Mouse (Mus musculus) fibroblast of lung, adult 2 months (primary cell): ENCODE measurements at regions not wholly inside any gene's neighbourhood (a gene's known extent, or its start where the extent isn't known, plus 50 kb on each side); places are given as distances from the start of the nearest gene placed in this dataset.

Experiments used
- DNase-seq: peaks from one replicate; pipeline ENCODE4 v3.0.0-alpha.2; 2011; ENCODE audit warnings: low read depth

- no peak for DNase-seq
Observed at GRCm38 (mm10) chr1:138771307-138772011, 76.9 kb downstream of the Lhx9 start.

GRCm38 (mm10) chr1:138762876-138763275, 85.5 kb downstream of the Lhx9 start:
- no peak for DNase-seq

- no peak for DNase-seq
Observed at GRCm38 (mm10) chr1:138757777-138758176, 90.6 kb downstream of the Lhx9 start.

- no peak for DNase-seq
Observed at GRCm38 (mm10) chr1:138733308-138733707, 113.4 kb upstream of the Nek7 start.

DNA sequence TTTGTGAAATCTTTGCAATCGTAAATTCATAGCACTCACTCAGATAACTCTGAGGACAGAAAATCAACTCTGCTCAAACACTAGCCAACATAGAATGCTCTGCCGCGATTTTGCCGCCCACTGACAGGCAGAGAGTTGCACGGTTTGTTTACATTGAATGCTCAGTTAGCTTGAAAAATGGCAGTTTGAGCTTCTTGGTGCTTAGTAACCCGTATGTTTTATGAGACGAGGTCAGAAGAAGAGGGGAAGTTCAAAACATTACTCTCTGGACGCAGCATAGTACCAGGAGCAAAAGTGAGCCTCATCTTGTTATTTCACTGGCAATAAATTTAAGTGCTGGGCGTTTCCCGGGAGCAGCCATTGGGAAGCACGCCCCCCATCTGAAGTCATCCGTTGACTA, 111.1 kb upstream of the Nek7 start:
- no peak for DNase-seq

DNA sequence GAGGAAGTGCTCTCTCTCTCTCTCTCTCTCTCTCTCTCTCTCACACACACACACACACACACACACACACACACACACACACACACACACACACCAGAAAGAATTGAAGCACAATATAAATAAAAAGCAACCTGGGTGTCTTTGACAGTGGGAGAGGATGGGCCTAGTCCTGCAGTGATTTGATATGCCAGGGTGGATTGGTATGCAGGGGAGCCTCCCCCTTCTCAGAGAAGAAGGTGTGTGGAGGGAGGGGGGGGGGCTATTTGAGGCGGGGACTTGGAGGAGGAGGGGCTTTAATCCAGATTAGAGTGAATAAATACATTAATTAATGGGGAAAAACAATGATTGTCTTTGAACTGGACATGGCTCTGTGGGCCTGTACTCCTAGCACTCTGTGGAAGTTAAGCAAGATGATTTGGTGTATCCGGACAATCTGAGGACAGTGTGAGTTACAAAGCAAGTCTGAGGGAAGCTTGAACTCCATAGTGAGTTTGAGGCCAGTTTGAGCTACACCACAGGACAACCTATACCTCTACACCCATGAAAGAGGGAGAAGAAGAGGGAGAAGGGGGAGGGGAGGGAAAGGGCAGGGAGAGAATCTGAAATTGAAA, 109.3 kb upstream of the Nek7 start:
- no peak for DNase-seq

DNA sequence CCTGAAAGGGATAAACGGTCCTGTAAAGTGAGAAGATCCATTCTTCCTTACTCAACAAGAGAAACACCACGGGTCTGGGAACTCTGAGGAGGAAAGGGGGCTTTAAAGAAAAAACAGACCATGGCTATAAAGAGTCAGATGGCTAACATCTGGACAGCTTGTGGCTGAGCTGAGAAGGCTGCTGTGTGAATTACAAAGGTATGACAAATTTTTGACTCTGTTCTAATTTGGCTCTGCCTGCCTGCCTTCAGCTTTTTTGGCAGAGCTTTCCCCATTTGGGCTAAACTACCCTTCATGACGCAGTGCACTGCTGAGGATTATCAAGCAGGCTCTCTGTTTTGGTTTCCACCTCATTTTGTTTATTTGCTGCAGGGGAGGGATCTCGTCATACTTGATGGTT, 100.8 kb upstream of the Nek7 start:
- DNase-seq, result peak; percentile 32

DNA sequence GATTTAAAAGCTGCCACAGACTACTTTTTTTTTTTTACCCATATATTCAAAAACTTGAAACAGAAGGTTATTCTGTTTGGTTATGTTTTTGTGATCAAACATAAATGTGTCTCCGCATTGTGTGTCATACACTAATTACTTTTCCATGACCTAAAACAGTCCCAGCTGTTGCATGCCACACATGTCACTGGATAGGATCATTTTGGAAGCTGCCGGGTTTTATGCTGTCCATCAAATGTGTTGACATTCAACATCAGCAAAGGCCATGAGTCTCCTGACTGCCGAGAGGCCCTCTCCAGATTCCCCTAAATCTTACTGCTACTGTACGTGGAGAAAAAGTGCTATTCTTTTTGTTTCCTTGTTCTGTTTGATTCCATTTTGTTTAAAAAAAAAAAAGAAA, 99.4 kb upstream of the Nek7 start:
- no peak for DNase-seq

DNA sequence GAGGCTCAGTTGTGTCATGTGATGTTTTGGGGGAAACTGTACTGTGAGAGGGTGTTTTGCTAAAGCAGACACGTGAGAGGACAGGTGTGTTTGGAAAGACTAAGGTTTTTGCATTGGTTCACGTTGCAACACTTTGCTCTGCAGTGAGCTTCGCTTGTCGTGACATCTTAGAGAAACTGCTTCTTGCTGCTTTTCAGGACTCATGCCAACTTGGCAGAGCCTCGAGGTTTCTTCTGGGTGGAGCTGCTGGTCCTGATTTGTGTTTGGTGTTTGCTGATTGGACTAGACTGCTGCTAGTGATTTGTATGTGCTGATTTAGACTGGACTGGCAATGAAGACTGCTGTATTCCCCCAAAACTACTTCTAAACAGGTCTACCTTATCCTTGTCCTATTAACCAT, 97.0 kb upstream of the Nek7 start:
- no peak for DNase-seq

DNA sequence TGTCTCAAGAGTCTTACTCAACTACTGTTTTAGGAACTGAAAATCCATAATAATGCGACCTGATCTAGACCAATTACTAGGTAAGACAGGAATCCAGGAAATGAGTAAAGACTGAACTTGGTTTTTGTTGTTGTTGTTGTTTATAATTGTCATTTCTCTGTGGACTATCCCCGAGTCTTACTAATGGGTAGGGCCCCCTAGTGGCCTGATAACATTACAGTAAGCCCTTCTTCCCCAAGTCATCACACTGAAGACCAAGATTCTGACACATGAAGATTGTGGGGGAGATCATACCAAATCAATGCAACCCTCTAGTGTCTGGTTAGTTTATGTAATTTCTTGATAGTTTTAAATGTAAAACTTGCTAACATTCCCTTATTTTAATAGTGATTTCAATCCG, 95.2 kb upstream of the Nek7 start:
- no peak for DNase-seq

- DNase-seq, result no peak
Observed at GRCm38 (mm10) chr1:138709229-138709608, 89.3 kb upstream of the Nek7 start.

DNA sequence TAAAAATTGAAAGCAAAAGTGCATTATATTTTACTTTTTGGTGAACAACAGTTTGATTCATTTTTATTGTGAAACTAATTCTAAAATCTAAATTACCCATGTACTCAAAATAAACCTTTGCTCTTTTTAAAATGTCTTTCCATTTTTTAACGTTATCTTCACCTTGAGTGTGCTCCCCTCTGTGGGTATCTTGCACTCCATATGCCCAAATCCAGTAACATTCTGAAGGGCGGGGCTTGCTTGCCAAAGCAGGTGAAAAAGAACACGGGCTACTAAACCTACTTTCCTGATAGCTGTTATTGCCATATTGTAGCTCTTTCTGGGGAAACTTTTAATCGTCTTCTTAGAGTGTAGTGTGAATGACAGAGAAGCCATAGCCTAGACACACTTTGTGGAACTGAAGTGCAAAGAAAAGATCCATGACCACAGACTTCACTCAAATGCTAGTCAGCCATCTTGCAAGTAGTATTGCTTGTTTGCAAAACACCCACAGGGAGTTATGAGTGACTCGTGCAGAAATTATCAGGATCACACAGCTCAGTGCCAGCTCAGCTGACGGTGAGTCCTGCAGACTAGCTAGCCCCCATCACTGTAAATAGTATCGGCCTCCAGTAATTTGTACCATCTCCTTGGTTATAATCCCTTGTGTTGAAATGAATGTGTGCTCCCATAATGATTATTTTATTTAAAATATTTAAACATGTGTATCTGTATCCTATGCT, 88.7 kb upstream of the Nek7 start:
- peak; percentile 30 for DNase-seq

DNA sequence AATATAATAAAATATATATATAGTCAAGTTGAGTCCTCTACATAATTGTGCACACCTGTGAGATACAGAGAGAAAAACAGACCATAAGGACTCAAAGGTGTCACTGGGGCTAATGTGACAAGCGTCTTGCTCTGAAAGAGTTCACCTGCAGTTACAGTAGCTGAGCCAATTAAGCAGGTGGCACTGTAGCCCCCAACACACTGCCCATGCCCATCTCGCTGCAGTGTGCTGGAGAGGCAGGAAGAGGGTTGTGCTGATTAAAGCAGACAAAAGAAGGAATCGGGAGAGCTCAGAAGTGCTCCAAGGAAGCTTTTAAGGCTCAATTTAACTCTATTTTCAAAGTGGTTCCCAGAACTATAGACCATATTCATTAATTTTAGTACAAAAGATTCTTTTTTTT, 88.0 kb upstream of the Nek7 start:
- no peak for DNase-seq

DNA sequence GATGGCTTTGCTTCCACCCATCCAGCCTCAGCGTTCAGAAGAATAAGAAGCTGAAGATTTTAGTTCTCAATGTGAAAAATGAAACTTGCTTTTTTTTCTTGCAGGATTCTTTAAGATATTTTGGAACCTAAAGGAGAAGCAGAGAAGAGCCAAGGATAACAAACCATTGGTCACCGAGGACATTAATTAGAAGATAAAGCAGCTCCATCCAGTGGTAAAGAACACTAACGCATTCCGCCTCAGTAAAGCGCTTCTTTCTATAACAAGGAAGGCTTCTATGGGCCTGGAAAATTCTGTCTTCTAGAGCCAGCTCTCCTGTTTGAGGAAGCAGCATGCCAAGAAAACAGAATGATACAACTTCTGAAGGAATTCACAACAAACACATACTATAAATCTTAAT, 83.3 kb upstream of the Nek7 start:
- no peak for DNase-seq

GRCm38 (mm10) chr1:138689234-138689633, 69.3 kb upstream of the Nek7 start:
- DNase-seq, result no peak

DNA sequence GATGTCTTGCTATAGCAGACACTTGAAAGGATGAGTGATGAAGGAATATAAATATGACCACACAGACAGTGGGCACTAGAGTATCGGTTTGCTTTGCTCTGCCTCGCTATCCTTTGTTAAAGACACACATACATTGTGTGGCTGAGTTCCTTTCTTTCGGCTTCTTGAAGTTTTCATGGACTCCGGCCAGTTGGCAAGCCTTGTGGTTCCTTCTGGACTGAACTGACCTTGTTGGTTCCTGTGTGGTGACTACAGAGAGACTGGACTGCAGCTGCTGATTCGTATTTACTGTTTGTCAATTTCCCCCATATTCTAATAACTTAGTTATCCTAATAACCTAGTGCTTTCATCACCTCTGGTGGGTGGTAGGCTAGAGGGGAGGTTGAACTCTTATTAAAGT, 66.8 kb upstream of the Nek7 start:
- no peak for DNase-seq

GRCm38 (mm10) chr1:138683711-138684110, 63.8 kb upstream of the Nek7 start:
- DNase-seq, result no peak

GRCm38 (mm10) chr1:138681970-138682369, 62.0 kb upstream of the Nek7 start:
- peak; percentile 45 for DNase-seq

DNA sequence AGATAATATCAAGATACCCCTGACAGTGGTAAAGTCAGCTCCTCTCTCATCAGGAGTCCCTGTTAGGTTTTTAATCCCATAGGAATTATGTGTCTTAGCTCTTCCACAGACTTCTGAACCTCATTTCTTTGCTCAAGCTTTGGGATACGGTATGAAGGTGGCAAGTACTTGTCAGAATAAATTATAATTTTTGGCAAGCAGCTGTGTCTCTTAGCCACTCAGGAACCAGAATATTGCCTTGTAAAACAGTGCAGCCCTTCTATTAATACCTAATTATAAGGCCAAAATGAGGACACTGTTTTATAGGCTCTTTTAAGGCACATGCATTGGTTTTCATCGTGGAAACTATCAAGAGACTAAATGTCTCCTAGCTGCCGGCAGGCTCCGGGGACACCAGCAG, 54.3 kb upstream of the Nek7 start:
- DNase-seq, result no peak
